Mouse (Mus musculus) G1E (cell line): ENCODE measurements around the gene Bend4. TPM values are rescaled to one million over a fixed set of nuclear protein-coding genes. Genes with fewer than 3 reads are reported as not detected.

ENCODE experiments used
- ATAC-seq: 2 replicates; pipeline ENCODE4 v1.8.0; 2016; ENCODE audit warnings: mild to moderate bottlenecking; ENCODE audit not compliant: insufficient number of reproducible peaks, poor library complexity, low FRiP score, severe bottlenecking; ENCODE audit errors: extremely low read depth
- DNase-seq: peaks from one replicate; pipeline ENCODE4 v3.0.0; 2012; ENCODE audit warnings: low spot score
- H3K27me3 ChIP-seq: 2 replicates; pipeline ENCODE4 v1.6.1; 2012; ENCODE audit warnings: mild to moderate bottlenecking, low read length, inconsistent platforms; ENCODE audit not compliant: insufficient read depth
- H3K36me3 ChIP-seq: replicated peaks from 2 replicates; pipeline ENCODE3; 2012; ENCODE audit warnings: mild to moderate bottlenecking, inconsistent platforms
- H3K4me1 ChIP-seq: 2 replicates; pipeline ENCODE4 v1.6.1; 2012; ENCODE audit warnings: low read depth, low read length, inconsistent platforms, mixed read lengths; ENCODE audit not compliant: insufficient read depth
- H3K4me3 ChIP-seq: 2 replicates; pipeline ENCODE4 v1.5.1; 2012; ENCODE audit warnings: low read depth, mild to moderate bottlenecking, inconsistent platforms, low read length, moderate library complexity, mixed read lengths
- H3K9me3 ChIP-seq: replicated peaks from 2 replicates; pipeline ENCODE4 v1.6.1; 2012; ENCODE audit warnings: inconsistent platforms
- CTCF ChIP-seq: IDR thresholded peaks from 2 replicates; pipeline ENCODE4 v1.5.1; 2012; ENCODE audit warnings: low read depth, low read length, inconsistent platforms, mixed read lengths
- GATA1 ChIP-seq: IDR thresholded peaks from 2 replicates; pipeline ENCODE4 v1.6.1; 2012; ENCODE audit warnings: borderline replicate concordance, low read length, inconsistent platforms, mixed read lengths
- GATA2 ChIP-seq: IDR thresholded peaks from 2 replicates; pipeline ENCODE4 v1.6.1; 2012; ENCODE audit warnings: low read depth, low read length, inconsistent platforms, borderline replicate concordance
- POLR2AphosphoS5 ChIP-seq: IDR thresholded peaks from 2 replicates; pipeline ENCODE4 v1.6.1; 2012; ENCODE audit warnings: low read depth, low read length, inconsistent platforms; ENCODE audit not compliant: insufficient replicate concordance
- TAL1 ChIP-seq: conservative IDR thresholded peaks from 2 replicates; pipeline ENCODE4 v1.6.1; 2012; ENCODE audit warnings: low read depth, low read length, inconsistent platforms, mixed read lengths
- polyA plus RNA-seq: library from polyadenylated mRNA; stranded (reverse); fragments of >175 nt; gene quantifications from 2 replicates; pipeline ENCODE4 v1.2.3, GENCODE M21; 2012
- total RNA-seq, 2 experiments: library from RNA; stranded (forward) in 1 of 2; stranded (reverse) in 1 of 2; fragments of 200-1000 nt in 1 of 2; fragments of >200 nt in 1 of 2; fragmentation: Nextera tagmentation in 1 of 2; gene quantifications; 2 replicates each; pipeline ENCODE4 v1.2.3; 2014 to 2017

Gene Bend4
- total and polyA plus RNA-seq, 3 experiments: 0.01 to 0.11 TPM; not detected in 1

DNA sequence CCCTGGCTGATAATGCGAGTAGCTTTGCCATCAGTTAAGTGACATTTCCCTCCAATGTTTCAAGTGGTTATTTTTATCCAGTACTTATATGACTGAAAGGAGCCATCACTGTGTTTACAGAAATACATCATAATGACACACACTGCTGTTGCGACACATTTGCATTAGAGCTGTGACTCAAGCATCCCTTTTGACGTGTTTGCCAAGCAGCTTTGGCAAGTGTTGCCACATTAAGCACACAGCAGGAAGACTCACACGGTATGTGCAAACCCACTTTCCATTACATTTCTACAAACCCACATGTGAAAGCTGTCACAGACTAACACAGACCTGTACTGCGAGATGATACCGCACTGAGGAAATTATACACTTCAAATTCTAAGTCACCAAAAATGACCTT is 34.2 kb downstream of the Bend4 start:
- H3K4me1 ChIP-seq: no peaks in the 10 kb centered on the region
- H3K4me3 ChIP-seq: no peak overlapping the region
- DNase-seq: no peak

DNA sequence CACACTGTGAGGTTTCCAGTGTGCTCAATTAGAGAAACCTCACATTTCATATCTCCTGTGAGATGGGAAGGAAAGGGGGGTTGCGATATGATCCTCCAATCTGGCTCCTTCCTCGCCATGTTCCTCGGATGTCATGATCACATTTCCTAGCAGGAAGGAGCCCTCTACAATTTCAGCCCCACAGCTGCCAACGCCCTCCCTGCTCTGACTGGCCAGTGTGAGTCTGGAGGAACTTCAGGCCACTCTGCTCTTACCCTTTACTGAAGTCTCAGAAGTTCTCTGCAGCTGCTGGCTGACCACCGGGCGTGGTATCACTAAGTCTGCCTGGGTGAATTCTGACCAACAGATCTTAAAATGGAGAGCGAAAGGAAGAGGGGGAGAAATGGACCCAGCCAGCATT is 45.6 kb downstream of the Bend4 start:
- ATAC-seq (no peak), DNase-seq (no peak)
- Histone ChIP-seq H3K4me3 (no peak overlapping the region), H3K4me1 (no peaks in the 10 kb centered on the region), H3K9me3 (no peaks in the 10 kb centered on the region), H3K36me3 (no peaks in the 10 kb centered on the region), H3K27me3 (no peaks in the 10 kb centered on the region)
- TF ChIP-seq GATA2: no peak
- no peak for TF ChIP-seq GATA1
- TF ChIP-seq POLR2AphosphoS5: no peak
- TF ChIP-seq TAL1: no peak
- TF ChIP-seq CTCF: no peak

More for the DNA sequence above, 34.2 kb downstream of the Bend4 start:
- Histone ChIP-seq H3K36me3 (no peaks in the 10 kb centered on the region), H3K9me3 (no peaks in the 10 kb centered on the region), H3K27me3 (no peaks in the 10 kb centered on the region; the same call in 1 of the 2 replicates)
- TF ChIP-seq CTCF (no peak), POLR2AphosphoS5 (no peak), TAL1 (no peak), GATA2 (no peak), GATA1 (no peak)
- no peak for ATAC-seq

DNA sequence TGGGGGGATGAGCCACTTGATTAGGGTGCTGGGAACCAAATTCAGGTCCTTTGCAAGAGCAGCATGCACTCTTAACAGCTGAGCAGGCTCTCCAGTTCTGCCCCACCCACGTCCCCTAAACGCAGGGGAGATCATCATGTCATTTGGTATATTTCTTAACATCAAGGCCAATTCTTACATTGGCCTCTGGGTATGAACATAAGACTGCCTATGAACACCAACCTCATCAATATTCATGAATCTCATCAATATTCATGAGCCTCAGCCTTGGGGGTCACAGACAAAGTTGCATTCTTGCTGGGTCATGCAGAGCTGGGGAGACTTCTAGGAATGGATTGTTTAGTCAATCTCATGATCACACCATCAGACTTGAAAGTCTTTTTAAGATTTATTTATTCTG is 46.4 kb downstream of the Bend4 start:
- Histone ChIP-seq H3K9me3 (no peaks in the 10 kb centered on the region), H3K4me1 (no peaks in the 10 kb centered on the region), H3K36me3 (no peaks in the 10 kb centered on the region), H3K27me3 (no peaks in the 10 kb centered on the region), H3K4me3 (no peak overlapping the region)
- ATAC-seq (no peak), DNase-seq (no peak)
- TF ChIP-seq CTCF (no peak), POLR2AphosphoS5 (no peak), GATA1 (no peak), GATA2 (no peak), TAL1 (no peak)

DNA sequence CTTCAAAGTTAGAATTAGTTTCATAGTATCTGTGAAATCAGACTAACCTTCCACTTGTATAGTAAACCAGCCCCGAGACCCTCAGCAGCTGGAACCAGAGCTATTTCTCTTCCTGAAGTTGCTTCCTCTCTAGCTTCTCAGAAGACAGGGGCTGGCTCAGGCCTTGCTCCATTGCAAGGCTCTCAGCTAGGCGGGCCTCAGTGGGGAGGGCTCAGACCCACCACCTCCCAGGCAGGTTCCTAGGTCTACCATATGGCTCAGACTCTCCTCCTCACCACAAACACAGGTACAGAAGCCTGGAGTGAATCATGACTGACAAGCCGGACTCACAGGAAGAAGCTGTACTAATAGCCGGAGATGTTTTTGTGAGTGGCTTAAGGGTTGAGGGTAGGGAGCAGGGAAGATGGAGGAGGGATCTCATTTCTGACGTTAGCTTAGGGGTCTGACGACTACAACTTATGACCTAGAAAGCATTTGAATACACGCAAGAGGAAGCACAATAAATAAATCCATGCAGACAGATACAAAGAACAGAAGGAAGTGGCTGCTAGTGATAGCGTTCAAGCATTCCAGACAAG is 51.0 kb downstream of the Bend4 start:
- no peaks in the 10 kb centered on the region for H3K4me1 ChIP-seq
- ATAC-seq (no peak), DNase-seq (no peak)
- H3K36me3 ChIP-seq: no peaks in the 10 kb centered on the region
- no peak for TF ChIP-seq POLR2AphosphoS5
- no peak for TF ChIP-seq GATA1
- no peak for TF ChIP-seq CTCF
- no peak for TF ChIP-seq TAL1
- TF ChIP-seq GATA2: no peak
- no peaks in the 10 kb centered on the region for H3K9me3 ChIP-seq
- no peaks in the 10 kb centered on the region for H3K27me3 ChIP-seq
- no peak overlapping the region for H3K4me3 ChIP-seq

DNA sequence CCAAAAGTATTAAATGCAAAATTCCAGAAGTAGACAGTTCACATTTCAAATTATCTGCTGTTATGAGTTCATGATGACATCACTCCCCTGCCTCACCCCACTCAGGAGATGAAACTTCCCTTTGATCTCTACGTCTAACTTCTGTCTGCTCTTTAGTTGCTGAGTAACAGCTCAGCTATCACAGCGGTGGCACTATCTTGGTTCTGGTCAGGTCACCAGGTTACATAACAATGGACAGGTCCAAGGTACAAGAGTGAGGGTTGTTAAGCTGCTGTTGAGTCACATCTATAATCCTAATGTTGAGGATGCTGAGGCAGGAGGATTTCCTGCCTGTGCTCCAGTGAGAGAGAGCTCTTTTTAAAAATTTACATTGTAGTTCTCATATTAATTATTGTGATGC is 65.2 kb downstream of the Bend4 start:
- ATAC-seq: no peak
- Histone ChIP-seq H3K4me1 (no peaks in the 10 kb centered on the region), H3K4me3 (no peak overlapping the region), H3K36me3 (no peaks in the 10 kb centered on the region), H3K27me3 (no peaks in the 10 kb centered on the region), H3K9me3 (no peaks in the 10 kb centered on the region)
- no peak for DNase-seq
- TF ChIP-seq TAL1 (no peak), POLR2AphosphoS5 (no peak), GATA2 (no peak), CTCF (no peak), GATA1 (no peak)

DNA sequence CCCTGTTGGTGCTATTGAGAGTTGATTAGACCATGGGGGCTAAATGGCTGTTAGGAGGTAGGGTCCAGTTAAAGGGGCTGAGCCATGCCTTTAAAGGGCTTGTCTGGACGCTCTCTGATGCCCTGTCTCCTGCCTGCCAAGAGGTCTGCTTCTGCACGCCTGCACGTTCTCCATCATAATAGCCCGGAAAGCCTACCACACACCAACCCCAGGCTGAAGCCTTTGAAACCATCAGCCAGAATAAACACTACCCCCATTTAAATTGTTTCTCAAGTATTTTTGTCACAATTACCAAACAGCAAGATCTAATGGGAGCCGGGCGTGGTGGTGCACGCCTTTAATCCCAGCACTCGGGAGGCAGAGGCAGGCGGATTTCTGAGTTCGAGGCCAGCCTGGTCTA is 65.8 kb downstream of the Bend4 start:
- Histone ChIP-seq H3K9me3 (no peaks in the 10 kb centered on the region), H3K36me3 (peaks cover 3% of the 10 kb centered on the region), H3K4me3 (no peak overlapping the region), H3K27me3 (no peaks in the 10 kb centered on the region), H3K4me1 (no peaks in the 10 kb centered on the region)
- no peak for TF ChIP-seq TAL1
- TF ChIP-seq GATA1: no peak
- no peak for TF ChIP-seq GATA2
- no peak for TF ChIP-seq POLR2AphosphoS5
- ATAC-seq (no peak), DNase-seq (no peak)
